Mouse (Mus musculus): ENCODE results near the gene Gm21834. TPM values are rescaled to one million over a fixed set of nuclear protein-coding genes. Genes with fewer than 3 reads are reported as not detected.

Gene Gm21834
- not detected in 2 replicates for polyA plus RNA-seq (2015; fragmentation: Nextera tagmentation; extraction: Ambion mirVana)

DNA sequence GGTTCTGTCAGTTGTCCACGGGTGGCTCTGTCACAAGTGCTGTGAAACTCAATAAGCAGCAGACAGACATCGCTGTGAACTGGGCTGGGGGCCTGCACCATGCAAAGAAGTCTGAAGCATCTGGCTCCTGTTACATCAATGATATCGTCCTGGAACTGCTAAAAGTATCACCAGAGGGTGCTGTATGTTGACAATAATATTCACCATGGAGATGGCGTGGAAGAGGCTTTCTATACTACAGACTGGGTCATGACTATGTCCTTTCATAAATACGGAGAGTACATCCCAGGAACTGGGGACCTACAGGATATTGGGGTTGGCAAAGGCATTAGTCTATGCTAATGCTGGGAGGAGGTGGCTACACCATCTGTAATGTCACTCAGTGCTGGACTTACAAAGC lies at the start of gene Gm21834:
TSS of gene Gm21834 (minus strand) at position 101 of the 400 bp plus-strand sequence.
- H3K4me2 ChIP-seq (ENCODE audit: low read length), result no peak within 1 kb of the TSS
- H3K4me1 ChIP-seq (replicated peaks; ENCODE audit: control insufficient read depth, insufficient read depth, low read length), result no peaks in the 10 kb centered on the region
- no peak within 1 kb of the TSS for H3K9ac ChIP-seq (replicated peaks; ENCODE audit: low read depth, low read length)
- H3K4me3 ChIP-seq (replicated peaks; ENCODE audit: low read length), result no peak within 1 kb of the TSS
- H3K9me3 ChIP-seq (ENCODE audit: control insufficient read depth, low read length), result no peaks in the 10 kb centered on the region
- no peak within 1 kb of the TSS for H3K27ac ChIP-seq (ENCODE audit: low read length)
- H3K27me3 ChIP-seq (replicated peaks; ENCODE audit: control insufficient read depth, insufficient read depth, low read length), result no peaks in the 10 kb centered on the region
- H3K36me3 ChIP-seq (ENCODE audit: control insufficient read depth, insufficient read depth), result no peaks in the 10 kb centered on the region
- 84% methylated on average over 5 of the region's 5 CpGs for WGBS
- no peak for ATAC-seq

DNA sequence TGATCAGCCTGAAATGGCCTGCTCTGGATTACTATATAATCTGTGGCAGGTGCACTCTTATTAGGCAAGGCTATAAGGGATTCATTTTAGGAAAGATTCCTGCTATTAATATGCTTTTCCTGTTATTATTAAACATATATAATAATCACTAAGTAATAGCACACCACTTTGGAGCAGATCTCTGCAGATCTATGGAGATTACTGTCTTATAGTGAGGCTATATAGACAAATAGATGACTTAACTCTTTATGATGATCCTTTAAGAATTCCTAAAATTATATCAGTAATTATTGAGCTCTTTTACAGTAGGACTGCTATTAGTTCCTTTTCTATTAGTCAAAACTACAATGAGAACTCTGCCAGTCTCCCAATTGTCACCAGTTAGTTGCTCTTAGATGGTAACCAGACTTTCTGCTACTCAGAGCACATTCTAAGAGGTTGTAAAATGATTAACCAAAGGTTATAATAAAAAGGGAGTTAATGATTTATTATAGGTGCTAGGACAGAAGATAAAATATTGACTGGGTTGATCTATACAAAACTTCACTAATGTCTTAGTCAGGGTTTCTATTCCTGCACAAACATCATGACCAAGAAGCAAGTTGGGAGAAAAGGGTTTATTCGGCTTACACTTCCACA lies 46.3 kb upstream of the Gm21834 start:
- ATAC-seq, result no peak
- Histone ChIP-seq H3K27me3 (replicated peaks; ENCODE audit: control insufficient read depth, insufficient read depth, low read length) (no peaks in the 10 kb centered on the region), H3K27ac (ENCODE audit: low read length) (no peak overlapping the region), H3K4me1 (replicated peaks; ENCODE audit: control insufficient read depth, insufficient read depth, low read length) (no peaks in the 10 kb centered on the region), H3K4me3 (replicated peaks; ENCODE audit: low read length) (no peak overlapping the region), H3K9ac (replicated peaks; ENCODE audit: low read depth, low read length) (no peak overlapping the region), H3K4me2 (ENCODE audit: low read length) (no peak overlapping the region), H3K36me3 (ENCODE audit: control insufficient read depth, insufficient read depth) (no peaks in the 10 kb centered on the region), H3K9me3 (ENCODE audit: control insufficient read depth, low read length) (no peaks in the 10 kb centered on the region)
- WGBS, result 90% methylated on average over 1 of the region's 1 CpGs

GRCm38 (mm10) chr17:57770904-57771303 lies 28.9 kb upstream of the Gm21834 start:
- Histone ChIP-seq H3K36me3 (ENCODE audit: control insufficient read depth, insufficient read depth) (no peaks in the 10 kb centered on the region), H3K27me3 (replicated peaks; ENCODE audit: control insufficient read depth, insufficient read depth, low read length) (no peaks in the 10 kb centered on the region), H3K4me3 (replicated peaks; ENCODE audit: low read length) (peak overlapping the region; percentile 23; the same call in 1 of the 2 replicates), H3K9ac (replicated peaks; ENCODE audit: low read depth, low read length) (no peak overlapping the region), H3K27ac (ENCODE audit: low read length) (no peak overlapping the region), H3K4me1 (replicated peaks; ENCODE audit: control insufficient read depth, insufficient read depth, low read length) (no peaks in the 10 kb centered on the region), H3K4me2 (ENCODE audit: low read length) (no peak overlapping the region), H3K9me3 (ENCODE audit: control insufficient read depth, low read length) (no peaks in the 10 kb centered on the region)
- ATAC-seq, result peak; percentile 75
- WGBS, result 20% methylated on average over 4 of the region's 4 CpGs

DNA sequence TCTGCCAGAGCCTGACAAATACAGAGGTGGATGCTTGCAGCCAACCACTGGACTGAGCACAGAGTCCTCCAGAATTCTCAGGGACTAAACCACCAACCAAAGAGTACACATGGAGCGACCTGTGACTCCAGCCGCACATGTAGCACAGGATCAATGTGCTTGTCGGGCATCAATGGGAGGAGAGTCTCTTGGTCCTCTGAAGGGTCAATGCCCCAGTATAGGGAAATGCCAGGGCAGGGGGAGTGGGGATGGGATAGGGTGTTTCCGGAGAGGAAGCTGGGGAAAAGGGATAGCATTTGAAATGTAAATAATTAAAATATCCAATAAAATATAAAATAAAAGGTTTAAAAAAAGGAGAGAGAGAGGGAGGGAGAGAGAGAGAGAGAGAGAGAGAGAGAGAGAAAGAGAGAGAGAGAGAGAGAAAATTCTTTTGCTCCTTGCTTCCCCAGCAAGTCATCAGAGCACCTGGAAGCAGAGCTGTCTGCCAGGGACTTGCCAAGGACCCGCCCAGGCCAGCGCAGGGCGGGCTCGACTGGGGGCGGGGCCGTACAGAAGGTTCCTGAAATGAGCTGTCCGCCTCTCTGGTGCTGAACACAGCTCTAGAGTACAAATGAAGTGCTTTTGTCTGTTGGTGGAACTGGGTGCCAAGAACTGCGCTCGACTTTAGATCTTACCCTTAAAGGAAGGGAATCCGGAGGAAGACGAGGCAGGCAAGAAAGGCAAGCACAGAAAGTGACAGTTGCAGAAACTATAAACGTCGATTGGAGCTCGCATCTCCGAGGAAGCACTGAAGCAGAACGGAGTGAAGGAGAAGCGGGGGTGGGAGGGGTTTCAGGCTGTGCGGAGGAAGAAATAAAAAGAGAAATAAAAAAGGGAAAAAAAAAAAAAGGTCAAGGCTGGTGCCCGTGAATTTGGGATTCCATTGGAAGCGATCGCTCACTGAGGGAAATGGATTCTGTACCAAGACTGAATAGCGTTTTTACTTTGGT lies 26.9 kb upstream of the Gm21834 start, which contains the start of gene Cntnap5c:
TSS of gene Cntnap5c (plus strand) at position 949 of the 989 bp plus-strand sequence.
- peak within 1 kb of the TSS; percentile 51 for H3K9ac ChIP-seq (replicated peaks; ENCODE audit: low read depth, low read length)
- H3K27me3 ChIP-seq (replicated peaks; ENCODE audit: control insufficient read depth, insufficient read depth, low read length), result no peaks in the 10 kb centered on the region
- H3K4me1 ChIP-seq (replicated peaks; ENCODE audit: control insufficient read depth, insufficient read depth, low read length), result no peaks in the 10 kb centered on the region
- peak within 1 kb of the TSS; percentile 50 for H3K4me3 ChIP-seq (replicated peaks; ENCODE audit: low read length)
- H3K27ac ChIP-seq (ENCODE audit: low read length), result 0 out of 2 replicates have a peak within 1 kb of the TSS, but pooled peaks have one; percentile 14
- 14% methylated on average over 26 of the region's 26 CpGs for WGBS
- peak; percentile 90 for ATAC-seq
- no peaks in the 10 kb centered on the region for H3K9me3 ChIP-seq (ENCODE audit: control insufficient read depth, low read length)
- peak within 1 kb of the TSS; percentile 77 for H3K4me2 ChIP-seq (ENCODE audit: low read length)
- H3K36me3 ChIP-seq (ENCODE audit: control insufficient read depth, insufficient read depth), result no peaks in the 10 kb centered on the region

DNA sequence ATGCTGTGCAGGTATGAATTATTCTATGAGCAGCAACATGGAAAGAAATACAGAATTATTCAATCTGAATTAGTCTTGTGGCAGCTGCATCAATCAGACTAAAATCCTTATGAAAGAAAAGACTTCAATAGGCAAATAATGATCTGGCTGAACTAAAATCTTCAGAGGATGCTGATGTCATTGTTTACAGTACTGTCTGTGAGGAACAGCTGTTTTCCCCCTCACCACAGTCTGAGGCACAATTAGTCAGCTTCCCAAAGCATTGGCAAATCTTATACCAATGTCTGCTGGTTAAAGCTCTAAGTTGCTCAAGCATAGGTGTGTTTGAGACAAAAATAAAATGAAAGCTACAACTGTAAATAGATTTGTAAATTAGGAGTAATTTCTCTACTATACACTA lies 25.3 kb upstream of the Gm21834 start:
- Histone ChIP-seq H3K4me3 (replicated peaks; ENCODE audit: low read length) (no peak overlapping the region), H3K4me1 (replicated peaks; ENCODE audit: control insufficient read depth, insufficient read depth, low read length) (no peaks in the 10 kb centered on the region), H3K27ac (ENCODE audit: low read length) (no peak overlapping the region), H3K4me2 (ENCODE audit: low read length) (no peak overlapping the region), H3K27me3 (replicated peaks; ENCODE audit: control insufficient read depth, insufficient read depth, low read length) (no peaks in the 10 kb centered on the region), H3K9ac (replicated peaks; ENCODE audit: low read depth, low read length) (no peak overlapping the region), H3K9me3 (ENCODE audit: control insufficient read depth, low read length) (no peaks in the 10 kb centered on the region), H3K36me3 (ENCODE audit: control insufficient read depth, insufficient read depth) (no peaks in the 10 kb centered on the region)
- ATAC-seq, result peak; percentile 63

- H3K4me1 ChIP-seq (replicated peaks; ENCODE audit: control insufficient read depth, insufficient read depth, low read length), result no peaks in the 10 kb centered on the region
- no peaks in the 10 kb centered on the region for H3K9me3 ChIP-seq (ENCODE audit: control insufficient read depth, low read length)
- WGBS, result 71% methylated on average over 1 of the region's 1 CpGs
- no peaks in the 10 kb centered on the region for H3K27me3 ChIP-seq (replicated peaks; ENCODE audit: control insufficient read depth, insufficient read depth, low read length)
- H3K27ac ChIP-seq (ENCODE audit: low read length), result no peak overlapping the region
- H3K4me2 ChIP-seq (ENCODE audit: low read length), result no peak overlapping the region
- no peak overlapping the region for H3K4me3 ChIP-seq (replicated peaks; ENCODE audit: low read length)
- H3K9ac ChIP-seq (replicated peaks; ENCODE audit: low read depth, low read length), result no peak overlapping the region
- H3K36me3 ChIP-seq (ENCODE audit: control insufficient read depth, insufficient read depth), result no peaks in the 10 kb centered on the region
- no peak for ATAC-seq
Measured at GRCm38 (mm10) chr17:57758033-57758432, 16.0 kb upstream of the Gm21834 start.

- no peaks in the 10 kb centered on the region for H3K27me3 ChIP-seq (replicated peaks; ENCODE audit: control insufficient read depth, insufficient read depth, low read length)
- no peaks in the 10 kb centered on the region; the same call in 1 of the 2 replicates for H3K9me3 ChIP-seq (ENCODE audit: control insufficient read depth, low read length)
- H3K4me1 ChIP-seq (replicated peaks; ENCODE audit: control insufficient read depth, insufficient read depth, low read length), result no peaks in the 10 kb centered on the region
- no peak for ATAC-seq
- no peak overlapping the region for H3K4me2 ChIP-seq (ENCODE audit: low read length)
- WGBS, result 63% methylated on average over 3 of the region's 3 CpGs
- no peaks in the 10 kb centered on the region for H3K36me3 ChIP-seq (ENCODE audit: control insufficient read depth, insufficient read depth)
- no peak overlapping the region for H3K4me3 ChIP-seq (replicated peaks; ENCODE audit: low read length)
- H3K9ac ChIP-seq (replicated peaks; ENCODE audit: low read depth, low read length), result no peak overlapping the region
- H3K27ac ChIP-seq (ENCODE audit: low read length), result no peak overlapping the region
Measured at GRCm38 (mm10) chr17:57694791-57695190, 47.2 kb downstream of the Gm21834 start.
